Mouse (Mus musculus): ENCODE data around the gene Hal. TPM values are rescaled to one million over a fixed set of nuclear protein-coding genes. Genes with fewer than 3 reads are reported as not detected.

The Hal gene
- total RNA-seq (2023) = 1 to 10 TPM in 1 of 2 experiments, under 1 TPM in 1; 0.47 to 1.4 TPM

DNA sequence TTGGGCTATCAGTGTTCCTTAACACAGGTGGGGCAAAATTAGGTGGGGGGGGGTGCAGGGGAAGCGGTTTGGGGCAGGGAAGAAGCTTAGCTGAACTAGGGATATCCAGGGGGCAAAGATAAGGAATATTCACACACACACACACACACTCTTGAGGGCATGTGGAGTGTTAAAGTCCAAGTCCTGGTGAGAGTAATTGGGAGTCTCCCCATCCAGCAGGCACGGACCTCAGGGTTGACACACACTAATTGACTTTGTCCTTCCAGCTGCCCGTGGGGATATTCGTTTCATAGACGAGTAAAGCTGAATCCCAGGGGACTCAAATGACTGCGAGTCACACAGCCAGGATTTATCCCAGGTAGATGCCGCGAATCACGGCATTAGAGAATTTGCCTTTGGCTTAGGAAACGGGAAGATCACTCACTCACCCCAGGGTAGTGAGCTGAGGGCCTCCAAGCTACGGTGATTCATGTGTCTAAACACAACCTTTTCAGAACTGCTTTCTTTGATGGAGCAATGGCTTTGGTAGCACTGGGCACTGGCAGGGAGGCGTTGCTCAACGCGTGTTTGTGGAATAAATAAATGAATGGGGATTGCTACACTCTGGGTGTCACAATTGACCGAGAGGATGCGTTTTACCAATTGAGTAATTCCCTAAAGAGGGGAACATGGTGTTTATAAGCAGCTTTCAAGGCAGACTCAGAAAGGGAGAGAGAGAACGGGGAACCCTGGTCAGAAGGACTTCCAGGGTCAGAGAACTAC lies at the start of gene Hal:
TSS of gene Hal (plus strand) at position 703 of the 762 bp plus-strand sequence.

DNA sequence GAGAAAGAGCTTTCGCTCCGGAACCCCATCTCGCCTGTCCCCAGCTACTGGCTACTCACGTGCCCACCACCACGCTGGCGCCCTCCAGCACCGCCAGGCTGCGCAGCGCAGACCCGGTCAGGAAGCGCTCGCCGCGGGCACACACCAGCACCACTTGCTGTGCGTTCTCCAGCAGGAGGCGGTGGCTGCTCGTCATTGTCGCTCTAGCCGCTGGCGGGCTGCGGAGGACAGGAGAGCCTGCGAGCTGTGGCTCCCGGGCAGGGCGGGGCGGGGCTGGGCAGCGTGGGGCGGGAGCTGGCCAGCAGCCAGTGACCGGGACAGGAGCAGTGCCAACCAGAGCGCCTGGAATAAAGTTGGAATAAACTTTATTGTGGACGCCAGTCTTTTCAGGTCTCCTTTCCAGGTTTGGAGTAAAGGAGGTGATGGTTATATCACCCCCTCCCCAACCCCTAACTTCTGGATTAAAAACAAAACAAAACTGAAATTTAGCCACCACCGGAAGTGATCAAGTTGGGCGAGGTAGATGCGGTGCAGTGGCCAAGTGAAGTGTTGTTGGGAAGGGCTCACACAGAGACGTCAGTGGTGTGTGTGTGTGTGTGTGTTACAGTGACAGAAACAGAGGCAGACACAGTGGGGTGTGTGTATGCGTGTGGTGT lies 51.3 kb downstream of the Hal start, which contains the start of gene Amdhd1:
TSS of gene Amdhd1 (minus strand) at position 259 of the 656 bp plus-strand sequence.

DNA sequence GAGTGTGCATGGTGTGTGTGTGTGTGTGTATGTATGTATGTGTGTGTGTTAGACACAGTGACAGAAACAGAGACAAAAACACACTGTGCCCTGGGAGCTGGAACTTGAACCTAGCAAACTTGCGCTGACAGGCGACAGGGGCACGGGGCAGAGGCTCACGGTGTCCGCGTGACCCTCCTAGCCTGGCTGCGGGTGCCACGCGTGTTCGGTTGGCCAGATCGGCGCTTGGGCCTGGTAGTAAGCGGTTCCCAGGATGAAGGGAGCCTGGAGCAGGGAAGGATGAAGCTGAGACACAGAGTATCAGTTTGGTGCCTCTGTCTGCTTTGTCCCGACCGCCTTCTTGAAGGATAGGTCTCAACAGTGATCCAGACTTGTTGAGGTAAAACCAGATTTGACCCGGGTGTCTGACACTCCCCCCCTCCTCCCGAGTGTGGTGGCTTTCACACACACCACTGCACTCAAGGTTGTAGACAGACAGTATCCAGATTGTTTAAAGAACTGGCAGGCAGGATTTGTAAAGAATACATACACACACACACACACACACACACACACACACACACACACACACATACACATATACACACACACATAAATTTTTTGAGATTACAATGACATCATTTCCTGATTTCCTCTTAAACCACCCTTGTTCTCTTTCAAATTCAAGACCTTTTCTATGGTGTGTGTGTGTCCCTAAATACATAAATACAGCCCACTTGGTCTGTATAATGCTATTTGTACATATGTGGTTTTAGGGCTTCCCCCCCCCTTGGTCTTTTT lies 52.1 kb downstream of the Hal start, which contains the start of gene Ccdc38:
TSS of gene Ccdc38 (plus strand) at position 202 of the 780 bp plus-strand sequence.

Other genes starting within 250 kb of the Hal start
- 10 to 100 TPM; 59.2 to 79.5 TPM for gene Elk3, start 177.6 kb upstream of the Hal start, total RNA-seq (2023)
- gene Lta4h, start 35.4 kb upstream of the Hal start, total RNA-seq (2023) = 10 to 100 TPM; 65.7 to 72.6 TPM
- gene Amdhd1, start 51.3 kb downstream of the Hal start, total RNA-seq (2023) = not detected
- gene Ccdc38, start 51.9 kb downstream of the Hal start, total RNA-seq (2023) = not detected
- 10 to 100 TPM; 11.8 to 16.6 TPM for gene Snrpf, start 100.9 kb downstream of the Hal start, total RNA-seq (2023)
- gene Ntn4, start 151.9 kb downstream of the Hal start, total RNA-seq (2023) = not detected